Mouse (Mus musculus) frontal cortex, postnatal 25 days (tissue): Measurements from ENCODE around the gene Areg.

Experiments used
- DNase-seq, 2 experiments: peaks; one replicate each; pipeline ENCODE4 v3.0.0; 2022; ENCODE audit warnings: low spot score in 2 of 2

The Areg gene

GRCm38 (mm10) chr5:91139446-91139873 lies at the start of gene Areg:
Gene Areg (plus strand): TSS chr5:91139599.
- DNase-seq, result peak; percentile 13 to 25

- DNase-seq, result no peak
These were observed 49.1 kb upstream of the Areg start for GRCm38 (mm10) chr5:91090301-91090700.

DNA sequence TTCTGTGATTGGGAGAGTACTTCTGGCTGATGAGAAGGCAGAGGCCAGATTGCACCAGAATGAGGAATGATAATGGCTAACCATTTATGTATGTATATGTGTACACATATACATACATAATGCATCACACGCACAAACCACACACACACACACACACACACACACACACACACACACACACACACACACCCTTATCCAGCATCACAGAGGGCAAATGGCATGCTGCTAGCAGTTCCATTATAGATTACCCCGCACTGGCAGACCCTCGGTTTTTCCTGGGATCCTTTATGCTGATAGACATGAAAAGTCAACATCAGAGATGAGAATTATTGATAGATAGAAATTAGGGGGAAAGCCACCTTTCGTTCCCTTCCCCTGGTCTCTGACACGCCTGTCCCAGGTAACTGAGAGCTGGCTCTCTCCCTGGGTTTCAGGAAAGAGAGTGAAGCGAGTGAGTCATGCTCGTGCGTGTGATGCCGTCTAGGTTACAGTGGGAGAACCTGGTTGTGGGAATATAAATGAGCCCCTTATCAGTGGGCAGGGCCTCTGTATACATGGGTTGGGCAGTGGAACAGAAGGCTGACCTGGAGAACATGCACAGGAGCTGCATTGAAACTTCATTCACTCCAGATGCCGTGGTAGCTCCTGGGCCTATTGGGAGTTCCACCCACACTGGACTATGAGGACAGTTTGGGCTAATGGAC lies 41.3 kb upstream of the Areg start:
- DNase-seq, result no peak

GRCm38 (mm10) chr5:91101742-91102141 lies 37.7 kb upstream of the Areg start:
- no peak for DNase-seq

DNA sequence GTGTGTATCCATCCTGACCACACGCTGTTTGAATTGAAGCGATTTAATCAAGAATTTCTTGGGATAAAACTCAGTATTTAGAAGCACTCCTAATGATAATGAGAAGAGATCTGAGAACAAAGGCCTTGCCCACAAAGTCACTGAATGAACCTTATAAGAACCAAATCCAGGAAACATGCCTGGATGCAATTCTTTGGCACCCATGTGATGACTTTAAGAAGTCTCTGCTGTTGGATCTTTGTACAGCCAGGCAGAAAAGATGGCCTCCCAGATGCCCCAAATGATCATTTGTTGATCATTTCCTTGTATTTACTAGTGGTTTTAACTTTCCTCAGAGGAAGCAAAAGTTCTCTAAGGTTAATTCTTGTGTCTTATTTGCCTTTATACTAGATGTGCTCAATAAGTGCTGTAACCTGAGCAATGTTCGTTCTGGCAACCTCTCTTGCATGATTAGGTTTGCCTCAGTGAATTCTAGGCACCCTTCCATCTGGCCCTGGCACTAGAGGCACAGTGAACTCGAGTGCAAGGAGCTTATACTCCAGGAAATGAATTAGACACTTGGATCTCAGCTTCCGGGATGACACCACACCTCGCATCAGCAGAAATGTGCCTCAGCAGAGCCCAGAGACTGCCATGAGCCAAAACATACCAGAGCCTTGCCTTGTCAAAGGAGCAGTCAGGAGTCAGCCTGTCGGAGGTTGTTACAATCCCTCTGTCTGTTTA lies 35.3 kb upstream of the Areg start:
- no peak for DNase-seq

DNA sequence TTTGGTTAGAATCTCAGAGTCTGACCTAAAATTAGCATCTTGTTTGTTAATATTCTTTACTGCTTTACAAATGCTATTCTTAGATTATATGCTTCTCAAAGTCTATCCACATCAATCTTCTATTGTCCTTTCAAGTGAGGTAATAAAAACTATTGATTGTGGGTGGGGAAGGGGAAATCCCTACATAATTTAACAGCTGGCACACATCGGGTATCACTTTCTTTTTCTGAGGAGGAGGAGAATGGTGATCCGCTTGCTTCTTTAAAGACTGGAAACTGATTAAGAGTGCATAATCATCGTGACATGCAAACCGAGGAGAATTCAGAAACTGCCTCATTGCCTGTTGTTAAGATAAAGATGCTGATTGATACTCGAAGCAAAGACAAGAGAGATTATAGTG lies 33.2 kb upstream of the Areg start:
- DNase-seq, result no peak

DNA sequence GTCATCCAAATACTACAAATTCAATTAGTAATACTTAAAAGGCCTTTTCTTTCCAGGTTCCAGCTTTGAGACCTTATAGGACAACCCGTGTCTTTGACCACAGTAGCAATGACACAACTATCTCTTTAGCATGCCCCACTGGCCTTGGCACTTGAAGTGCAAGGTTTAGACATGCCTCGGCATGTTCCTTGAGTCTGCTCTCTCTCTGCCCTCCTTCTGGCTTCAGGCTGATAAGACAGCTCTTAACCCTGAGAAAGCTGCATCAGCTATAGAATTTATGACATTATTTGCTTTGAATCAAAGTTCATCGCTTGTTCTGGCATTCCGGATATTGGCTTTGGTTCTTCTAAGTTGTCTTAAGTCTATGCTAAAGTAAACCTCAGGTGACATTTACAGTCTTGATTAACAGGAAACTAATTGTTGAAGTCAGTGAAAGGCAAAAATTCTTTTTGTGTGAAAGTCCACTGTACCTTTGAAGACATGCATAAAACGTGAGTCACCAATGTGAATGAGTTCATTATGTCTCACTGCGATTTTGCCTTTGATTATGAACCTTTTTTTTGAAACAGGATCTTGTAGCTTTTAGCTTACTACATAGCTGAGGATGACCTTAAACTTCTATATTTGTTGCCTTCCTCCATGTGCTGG lies 29.3 kb upstream of the Areg start:
- DNase-seq, result no peak

GRCm38 (mm10) chr5:91111019-91111418 lies 28.4 kb upstream of the Areg start:
- no peak for DNase-seq

- DNase-seq, result no peak
These were observed 25.4 kb upstream of the Areg start for GRCm38 (mm10) chr5:91113967-91114366.

DNA sequence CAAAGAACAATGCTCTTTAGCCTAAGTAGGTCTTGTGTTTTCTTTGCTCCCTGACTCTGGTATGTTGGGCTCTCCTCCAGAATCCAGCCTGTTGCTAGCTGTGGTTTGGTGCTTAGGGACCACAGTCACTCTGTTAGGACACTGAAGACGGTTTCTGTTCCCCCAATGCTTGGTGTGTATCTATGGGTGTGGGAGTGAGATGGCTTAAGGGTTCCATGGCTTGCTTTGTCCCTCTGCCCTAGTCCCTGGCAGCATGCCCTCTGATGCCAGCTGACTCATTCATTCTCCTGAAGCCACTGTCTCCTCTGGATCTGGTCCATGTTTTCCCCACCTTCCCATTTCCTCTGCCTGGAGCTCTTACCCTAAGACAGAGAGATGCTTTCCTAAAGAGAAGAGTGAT lies 24.8 kb upstream of the Areg start:
- no peak for DNase-seq

GRCm38 (mm10) chr5:91118618-91119017 lies 20.8 kb upstream of the Areg start:
- DNase-seq, result no peak

- DNase-seq, result no peak
These were observed 16.0 kb upstream of the Areg start for GRCm38 (mm10) chr5:91123404-91123803.

- no peak for DNase-seq
These were observed 15.3 kb upstream of the Areg start for GRCm38 (mm10) chr5:91124140-91124539.

DNA sequence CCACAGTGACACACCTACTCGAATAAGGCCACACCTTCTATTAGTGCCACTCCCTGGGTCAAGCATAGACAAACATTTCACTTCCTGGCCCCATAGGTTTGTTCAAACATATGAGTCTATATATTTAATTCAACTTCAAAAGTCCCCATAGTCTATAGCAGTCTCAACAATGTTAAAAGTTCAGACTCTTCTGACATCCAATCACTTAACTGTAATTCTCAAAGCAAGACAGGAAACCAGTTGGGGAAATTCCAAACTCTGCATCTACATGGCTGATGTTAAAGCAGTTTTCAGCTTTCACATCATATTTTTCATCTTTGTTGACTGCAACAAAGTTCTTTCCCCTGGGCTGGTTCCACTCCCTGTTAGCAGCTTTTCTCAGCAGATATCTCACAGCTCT lies 12.8 kb upstream of the Areg start:
- no peak for DNase-seq

DNA sequence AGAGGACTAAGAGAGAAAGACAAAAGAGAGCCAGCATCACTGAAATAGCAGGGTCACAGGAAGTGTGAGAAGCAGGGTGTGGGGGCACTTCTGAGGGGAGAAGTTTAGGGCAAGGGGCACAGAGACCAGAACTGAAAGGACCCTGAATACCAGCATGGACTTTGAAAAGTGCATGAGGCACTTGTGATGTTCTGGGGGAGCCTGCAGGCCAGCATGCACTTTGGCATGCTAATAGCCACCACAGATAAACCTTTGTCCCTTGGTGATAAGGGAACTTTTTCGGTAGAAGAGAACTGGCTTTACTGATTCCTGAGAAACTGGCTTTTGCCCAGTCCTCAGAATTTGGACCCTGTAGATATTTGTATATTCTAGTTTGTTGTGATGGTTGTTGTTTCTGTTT lies 4.4 kb upstream of the Areg start:
- no peak for DNase-seq

DNA sequence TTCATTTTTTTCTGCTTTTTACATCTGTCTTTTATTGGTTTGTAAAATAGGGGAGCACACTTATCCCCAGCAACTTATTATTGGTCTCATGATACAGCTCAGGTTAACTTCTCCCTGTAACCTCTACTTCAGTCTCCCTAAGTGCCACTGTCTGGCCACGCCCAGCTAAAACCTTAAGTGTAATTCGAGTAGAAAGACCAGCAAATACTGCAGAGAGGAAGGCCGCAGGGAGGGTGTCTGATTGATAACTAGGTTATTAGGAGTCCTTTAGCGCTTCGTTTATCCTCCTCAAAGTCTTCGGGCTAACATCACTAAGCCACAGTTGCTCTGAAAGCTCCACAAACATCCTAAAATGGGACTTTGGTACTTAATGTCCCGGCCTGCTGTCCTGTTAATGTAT lies 429 bp upstream of the Areg start:
- DNase-seq, result no peak

DNA sequence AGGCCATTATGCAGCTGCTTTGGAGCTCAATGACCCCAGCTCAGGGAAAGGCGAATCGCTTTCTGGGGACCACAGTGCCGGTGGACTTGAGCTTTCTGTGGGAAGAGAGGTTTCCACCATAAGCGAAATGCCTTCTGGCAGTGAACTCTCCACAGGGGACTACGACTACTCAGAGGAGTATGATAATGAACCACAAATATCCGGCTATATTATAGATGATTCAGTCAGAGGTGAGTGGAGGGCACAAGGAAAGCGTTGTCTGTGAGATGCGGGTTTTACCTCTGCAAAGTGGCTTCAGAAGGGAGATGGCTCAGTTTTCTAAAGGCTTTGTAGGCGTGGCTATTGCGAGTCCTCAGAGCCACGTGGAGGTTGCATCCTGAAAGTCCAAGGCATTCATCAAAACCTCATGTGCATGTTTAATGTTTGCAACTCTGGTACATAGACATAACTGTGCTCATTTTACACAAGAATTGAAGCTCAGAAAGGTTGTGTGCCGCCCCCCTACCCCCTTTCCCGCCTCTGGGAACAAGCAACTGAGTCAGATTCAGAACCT lies 1.6 kb downstream of the Areg start:
- no peak for DNase-seq

DNA sequence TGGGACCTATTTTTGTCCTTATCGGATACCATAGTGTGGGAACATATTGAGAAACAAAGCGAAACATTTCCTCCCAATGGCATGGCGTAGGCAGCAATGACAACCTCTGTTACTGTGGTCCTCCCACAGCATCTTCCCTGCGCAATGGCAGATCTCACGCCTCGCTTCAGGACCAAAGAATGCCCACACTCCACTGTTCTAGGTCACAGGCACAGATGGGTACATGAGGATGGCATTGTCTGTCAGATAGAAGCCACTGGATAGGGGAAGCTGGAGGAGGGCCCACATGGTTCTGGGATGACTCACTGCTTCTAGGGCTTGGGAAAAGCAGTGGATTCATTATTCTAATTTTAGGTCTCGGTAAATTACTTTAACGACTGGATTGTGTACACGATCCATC lies 5.6 kb downstream of the Areg start:
- DNase-seq, result no peak

DNA sequence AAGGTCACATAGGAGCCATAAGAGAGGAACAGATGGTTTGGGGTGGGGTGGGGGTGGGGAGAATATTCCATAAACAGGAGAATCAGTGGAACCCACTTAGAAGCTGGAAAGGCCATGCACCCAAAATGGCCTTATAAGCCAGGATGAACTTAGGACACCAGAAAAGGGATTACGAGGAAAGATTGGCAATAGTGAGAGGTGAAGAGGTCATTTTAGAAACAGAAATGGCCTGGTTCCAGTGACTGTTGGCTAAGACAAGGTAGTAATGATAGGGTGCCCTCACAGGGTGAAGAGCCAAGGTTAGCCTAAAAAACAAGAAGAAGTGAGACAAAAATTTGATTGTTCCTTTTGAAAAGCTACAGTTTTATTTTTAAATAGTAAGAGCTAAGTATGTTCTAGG lies 7.6 kb downstream of the Areg start:
- no peak for DNase-seq

DNA sequence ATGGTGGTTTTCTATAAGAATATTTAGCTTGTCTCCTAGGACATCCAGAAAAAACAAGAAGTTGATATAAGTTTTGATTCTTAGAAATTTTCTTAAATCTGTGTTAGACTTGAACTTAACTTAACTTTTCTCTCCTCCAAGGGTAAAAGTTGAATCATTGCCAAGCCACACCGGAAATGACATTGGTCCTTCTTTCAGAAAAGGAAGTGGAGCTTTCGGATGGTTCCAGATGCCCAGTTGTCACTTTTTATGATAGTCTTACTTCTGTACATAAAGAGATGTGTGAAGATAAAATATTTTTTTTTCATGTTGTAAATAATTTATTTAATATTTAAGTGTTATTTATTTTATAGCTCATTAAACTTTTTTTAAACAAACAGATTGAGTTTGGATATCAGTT lies 8.7 kb downstream of the Areg start:
- no peak for DNase-seq

- no peak for DNase-seq
These were observed 17.3 kb downstream of the Areg start for GRCm38 (mm10) chr5:91156677-91157076.

DNA sequence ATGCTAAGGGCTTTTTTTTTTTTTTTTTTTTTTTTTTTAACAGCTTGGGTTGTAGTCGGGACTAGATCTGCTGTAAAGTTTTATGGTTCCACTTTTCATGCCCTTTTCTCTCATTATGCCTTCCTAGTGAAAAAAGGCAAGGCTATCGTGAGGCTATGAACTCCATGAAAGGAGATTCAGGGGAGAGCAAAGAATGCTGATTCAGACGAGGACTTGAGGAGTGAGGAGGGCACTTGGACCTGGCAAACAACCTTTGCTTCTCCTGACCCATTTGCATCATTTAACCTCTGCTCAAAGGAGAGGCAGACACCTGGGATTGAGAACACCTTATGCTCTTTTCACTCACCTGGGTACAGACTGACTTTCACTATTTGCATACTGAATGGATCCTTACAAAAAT lies 17.8 kb downstream of the Areg start:
- no peak for DNase-seq

- no peak for DNase-seq
These were observed 23.4 kb downstream of the Areg start for GRCm38 (mm10) chr5:91162787-91163186.
